Mouse (Mus musculus): Measurements from ENCODE around the gene Fga. TPM values are rescaled to one million over a fixed set of nuclear protein-coding genes. Genes with fewer than 3 reads are reported as not detected.

Gene Fga
- not detected for total RNA-seq (2021)
- long read RNA-seq, experiment 1: 0 reads
- long read RNA-seq, experiment 2: 0 reads

GRCm38 (mm10) chr3:83025475-83026301, at the start of gene Fga:
TSS of gene Fga (plus strand) at chr3:83026076.
- H3K4me3 ChIP-seq: no peak within 1 kb of the TSS
- no peak within 1 kb of the TSS for H3K27ac ChIP-seq
- TF ChIP-seq CTCF (IDR thresholded peaks at IDR 0.05): no peak
- intact Hi-C loops (cut with DNase I): no loop called here
- DNase-seq (ENCODE audit: extremely low spot score in 1 of 2, low spot score in 2 of 2): no peak

- DNase-seq (ENCODE audit: extremely low spot score in 1 of 2, low spot score in 2 of 2): no peak
- H3K4me3 ChIP-seq: no peak overlapping the region
- H3K27ac ChIP-seq: no peak overlapping the region
- no peak for TF ChIP-seq CTCF (IDR thresholded peaks at IDR 0.05)
- intact Hi-C loops (cut with DNase I): no loop called here
Observed at GRCm38 (mm10) chr3:82980818-82981217, 45.1 kb upstream of the Fga start.

- intact Hi-C loops (cut with DNase I): no loop called here
- H3K4me3 ChIP-seq: no peak overlapping the region
- no peak for DNase-seq (ENCODE audit: extremely low spot score in 1 of 2, low spot score in 2 of 2)
- no peak overlapping the region for H3K27ac ChIP-seq
- TF ChIP-seq CTCF (IDR thresholded peaks at IDR 0.05): no peak
Observed at GRCm38 (mm10) chr3:82981861-82982260, 44.0 kb upstream of the Fga start.

GRCm38 (mm10) chr3:82984840-82985239, 41.0 kb upstream of the Fga start:
- peak; percentile 46 for TF ChIP-seq CTCF (IDR thresholded peaks at IDR 0.05)
- no peak overlapping the region for H3K4me3 ChIP-seq
- no peak overlapping the region for H3K27ac ChIP-seq
- intact Hi-C loops (cut with DNase I): loop anchor here (5.0 kb wide), 1 partner anchor 108 kb away; the partner anchor contains the start of gene Rbm46
- DNase-seq (ENCODE audit: extremely low spot score in 1 of 2, low spot score in 2 of 2): no peak

- Histone ChIP-seq H3K27ac (no peak overlapping the region), H3K4me3 (no peak overlapping the region)
- DNase-seq (ENCODE audit: extremely low spot score in 1 of 2, low spot score in 2 of 2): no peak
- intact Hi-C loops (cut with DNase I): no loop called here
- TF ChIP-seq CTCF (IDR thresholded peaks at IDR 0.05): no peak
Observed at GRCm38 (mm10) chr3:82991963-82992362, 33.9 kb upstream of the Fga start.

- H3K27ac ChIP-seq: no peak overlapping the region
- intact Hi-C loops (cut with DNase I): no loop called here
- no peak for TF ChIP-seq CTCF (IDR thresholded peaks at IDR 0.05)
- DNase-seq (ENCODE audit: extremely low spot score in 1 of 2, low spot score in 2 of 2): no peak
- H3K4me3 ChIP-seq: no peak overlapping the region
Observed at GRCm38 (mm10) chr3:82992956-82993355, 32.9 kb upstream of the Fga start.

- intact Hi-C loops (cut with DNase I): no loop called here
- TF ChIP-seq CTCF (IDR thresholded peaks at IDR 0.05): peak; percentile 46
- H3K4me3 ChIP-seq: no peak overlapping the region
- H3K27ac ChIP-seq: no peak overlapping the region
- no peak for DNase-seq (ENCODE audit: extremely low spot score in 1 of 2, low spot score in 2 of 2)
Observed at GRCm38 (mm10) chr3:82995368-82995767, 30.5 kb upstream of the Fga start.

GRCm38 (mm10) chr3:82996656-82997055, 29.2 kb upstream of the Fga start:
- H3K27ac ChIP-seq: no peak overlapping the region
- no peak overlapping the region for H3K4me3 ChIP-seq
- no peak for DNase-seq (ENCODE audit: extremely low spot score in 1 of 2, low spot score in 2 of 2)
- intact Hi-C loops (cut with DNase I): no loop called here
- TF ChIP-seq CTCF (IDR thresholded peaks at IDR 0.05): no peak

GRCm38 (mm10) chr3:82998772-82999463, 27.0 kb upstream of the Fga start:
- peak; percentile 76 for TF ChIP-seq CTCF (IDR thresholded peaks at IDR 0.05)
- intact Hi-C loops (cut with DNase I): loop anchor here (1.0 kb wide), 2 partner anchors 54 to 274 kb away; no protein-coding TSS in a partner anchor
- Histone ChIP-seq H3K27ac (no peak overlapping the region), H3K4me3 (no peak overlapping the region)
- peak in 1 of 2 experiments; percentile 41 for DNase-seq (ENCODE audit: extremely low spot score in 1 of 2, low spot score in 2 of 2)

GRCm38 (mm10) chr3:82999995-83000394, 25.9 kb upstream of the Fga start:
- Histone ChIP-seq H3K4me3 (no peak overlapping the region), H3K27ac (no peak overlapping the region)
- intact Hi-C loops (cut with DNase I): loop anchor here (1.0 to 10.0 kb wide), 4 partner anchors 53 to 905 kb away; no protein-coding TSS in a partner anchor
- no peak for DNase-seq (ENCODE audit: extremely low spot score in 1 of 2, low spot score in 2 of 2)
- TF ChIP-seq CTCF (IDR thresholded peaks at IDR 0.05): no peak

GRCm38 (mm10) chr3:83002191-83002590, 23.7 kb upstream of the Fga start:
- Histone ChIP-seq H3K4me3 (no peak overlapping the region), H3K27ac (no peak overlapping the region)
- peak; percentile 28 to 30 for DNase-seq (ENCODE audit: extremely low spot score in 1 of 2, low spot score in 2 of 2)
- intact Hi-C loops (cut with DNase I): loop anchor here (1.0 to 10.0 kb wide), 3 partner anchors 52 to 903 kb away; no protein-coding TSS in a partner anchor
- TF ChIP-seq CTCF (IDR thresholded peaks at IDR 0.05): peak; percentile 94

GRCm38 (mm10) chr3:83003068-83003467, 22.8 kb upstream of the Fga start:
- H3K27ac ChIP-seq: no peak overlapping the region
- no peak for DNase-seq (ENCODE audit: extremely low spot score in 1 of 2, low spot score in 2 of 2)
- H3K4me3 ChIP-seq: no peak overlapping the region
- intact Hi-C loops (cut with DNase I): loop anchor here (5.0 to 10.0 kb wide), 2 partner anchors 219 to 902 kb away; no protein-coding TSS in a partner anchor
- TF ChIP-seq CTCF (IDR thresholded peaks at IDR 0.05): no peak
